Mouse (Mus musculus): Measurements from ENCODE around the gene Abhd2. TPM values are rescaled to one million over a fixed set of nuclear protein-coding genes. Genes with fewer than 3 reads are reported as not detected.

Abhd2 gene
- polyA plus RNA-seq, 1 experiment from 2014 or later = 4.2 TPM

- Histone ChIP-seq H3K36me3 (ENCODE audit: control insufficient read depth, insufficient read depth, low read length) (0 out of 2 replicates have a peak, but pooled peaks cover 3% of the 10 kb centered on the region), H3K9me3 (ENCODE audit: control insufficient read depth, low read length) (no peaks in the 10 kb centered on the region), H3K4me1 (ENCODE audit: control insufficient read depth in 2 of 2, insufficient read depth in 2 of 2, low read length in 2 of 2) (no peaks in the 10 kb centered on the region), H3K27ac (replicated peaks in 1 of 2; ENCODE audit: control insufficient read depth in 1 of 2, insufficient read depth in 1 of 2, low read depth in 2 of 2, low read length in 2 of 2) (no peak overlapping the region), H3K4me3 (ENCODE audit: control insufficient read depth in 1 of 2, insufficient read depth in 1 of 2, low read depth in 1 of 2, low read length in 2 of 2) (no peak overlapping the region), H3K4me2 (ENCODE audit: low read length) (no peak overlapping the region), H3K27me3 (ENCODE audit: control insufficient read depth, insufficient read depth, low read length) (peaks cover 5% of the 10 kb centered on the region; the same call in 1 of the 2 replicates), H3K9ac (ENCODE audit: low read length) (no peak overlapping the region)
- no peak for ATAC-seq (ENCODE audit: insufficient number of reproducible peaks, insufficient read depth, low FRiP score, low read depth)
- WGBS = 50% methylated on average over 4 of the region's 4 CpGs
Observed at GRCm38 (mm10) chr7:79369416-79369815, 96.4 kb downstream of the Abhd2 start.

DNA sequence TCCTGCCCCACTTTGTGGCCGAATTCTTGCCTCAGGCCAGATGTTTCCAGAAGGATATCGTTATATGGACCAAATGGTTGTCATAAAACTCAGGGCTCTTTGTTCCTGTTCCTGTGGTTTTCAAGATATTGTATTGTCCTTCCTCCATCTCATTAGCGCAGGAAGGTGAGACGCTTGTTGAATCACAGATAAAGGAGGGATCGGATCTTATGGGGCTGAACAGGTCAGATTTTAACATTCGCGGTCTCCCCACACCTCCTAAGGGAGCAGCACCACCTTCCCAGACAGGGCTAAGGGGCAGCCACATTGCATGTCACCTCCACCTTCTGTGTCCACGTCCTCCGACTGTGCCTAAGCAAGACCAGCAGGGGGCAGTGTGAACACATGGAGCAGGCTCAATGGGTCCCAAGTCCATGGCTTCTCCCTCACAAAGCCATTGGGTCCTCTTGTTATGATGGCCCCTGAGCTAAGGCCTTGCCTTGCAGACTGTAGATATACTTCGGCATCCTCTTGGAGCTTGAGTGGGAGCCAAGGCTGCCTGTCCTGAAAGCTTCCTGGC is 98.4 kb downstream of the Abhd2 start:
- Histone ChIP-seq H3K4me3 (ENCODE audit: control insufficient read depth in 1 of 2, insufficient read depth in 1 of 2, low read depth in 1 of 2, low read length in 2 of 2) (no peak overlapping the region), H3K27ac (replicated peaks in 1 of 2; ENCODE audit: control insufficient read depth in 1 of 2, insufficient read depth in 1 of 2, low read depth in 2 of 2, low read length in 2 of 2) (no peak overlapping the region), H3K9ac (ENCODE audit: low read length) (no peak overlapping the region), H3K27me3 (ENCODE audit: control insufficient read depth, insufficient read depth, low read length) (no peaks in the 10 kb centered on the region; the same call in 1 of the 2 replicates), H3K9me3 (ENCODE audit: control insufficient read depth, low read length) (no peaks in the 10 kb centered on the region), H3K4me1 (ENCODE audit: control insufficient read depth in 2 of 2, insufficient read depth in 2 of 2, low read length in 2 of 2) (peaks cover 2 to 8% of the 10 kb centered on the region in 2 experiments; a peak in 3 of 4 replicates), H3K4me2 (ENCODE audit: low read length) (no peak overlapping the region), H3K36me3 (ENCODE audit: control insufficient read depth, insufficient read depth, low read length) (no peaks in the 10 kb centered on the region)
- ATAC-seq (ENCODE audit: insufficient number of reproducible peaks, insufficient read depth, low FRiP score, low read depth) = peak; percentile 67; the same call in 1 of the 2 replicates
- WGBS = 40% methylated on average over 10 of the region's 10 CpGs

DNA sequence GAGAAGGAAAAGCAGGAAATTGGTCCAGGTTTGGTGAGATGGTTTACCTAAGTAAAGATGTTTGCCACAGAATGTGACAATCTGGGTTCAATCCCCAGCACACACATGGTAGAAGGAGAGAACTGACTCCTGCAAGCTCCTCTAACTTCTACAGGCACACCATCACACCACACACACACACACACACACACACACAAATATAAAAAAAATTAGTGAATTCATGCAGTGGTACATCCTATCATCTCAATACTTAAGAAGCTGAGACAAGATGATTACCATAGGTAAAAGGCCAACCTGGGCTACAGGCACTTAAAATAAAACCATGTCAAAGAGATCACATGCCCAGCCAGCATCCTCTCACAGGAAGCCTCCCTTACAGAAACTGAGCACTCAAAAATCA is 101.0 kb downstream of the Abhd2 start:
- H3K4me2 ChIP-seq (ENCODE audit: low read length) = no peak overlapping the region
- H3K9ac ChIP-seq (ENCODE audit: low read length) = no peak overlapping the region
- no peaks in the 10 kb centered on the region for H3K36me3 ChIP-seq (ENCODE audit: control insufficient read depth, insufficient read depth, low read length)
- H3K27me3 ChIP-seq (ENCODE audit: control insufficient read depth, insufficient read depth, low read length) = no peaks in the 10 kb centered on the region
- H3K4me1 ChIP-seq (ENCODE audit: control insufficient read depth in 2 of 2, insufficient read depth in 2 of 2, low read length in 2 of 2) = peaks cover 2 to 8% of the 10 kb centered on the region in 2 experiments; a peak in 3 of 4 replicates
- no peak overlapping the region for H3K4me3 ChIP-seq (ENCODE audit: control insufficient read depth in 1 of 2, insufficient read depth in 1 of 2, low read depth in 1 of 2, low read length in 2 of 2)
- no peak overlapping the region for H3K27ac ChIP-seq (replicated peaks in 1 of 2; ENCODE audit: control insufficient read depth in 1 of 2, insufficient read depth in 1 of 2, low read depth in 2 of 2, low read length in 2 of 2)
- ATAC-seq (ENCODE audit: insufficient number of reproducible peaks, insufficient read depth, low FRiP score, low read depth) = no peak
- H3K9me3 ChIP-seq (ENCODE audit: control insufficient read depth, low read length) = no peaks in the 10 kb centered on the region

GRCm38 (mm10) chr7:79375594-79375993 is 102.6 kb downstream of the Abhd2 start:
- no peak for ATAC-seq (ENCODE audit: insufficient number of reproducible peaks, insufficient read depth, low FRiP score, low read depth)
- Histone ChIP-seq H3K9ac (ENCODE audit: low read length) (no peak overlapping the region), H3K4me3 (ENCODE audit: control insufficient read depth in 1 of 2, insufficient read depth in 1 of 2, low read depth in 1 of 2, low read length in 2 of 2) (no peak overlapping the region), H3K36me3 (ENCODE audit: control insufficient read depth, insufficient read depth, low read length) (no peaks in the 10 kb centered on the region), H3K4me2 (ENCODE audit: low read length) (no peak overlapping the region), H3K27ac (replicated peaks in 1 of 2; ENCODE audit: control insufficient read depth in 1 of 2, insufficient read depth in 1 of 2, low read depth in 2 of 2, low read length in 2 of 2) (no peak overlapping the region), H3K4me1 (ENCODE audit: control insufficient read depth in 2 of 2, insufficient read depth in 2 of 2, low read length in 2 of 2) (peaks cover 2 to 8% of the 10 kb centered on the region in 2 experiments; a peak in 3 of 4 replicates), H3K9me3 (ENCODE audit: control insufficient read depth, low read length) (no peaks in the 10 kb centered on the region), H3K27me3 (ENCODE audit: control insufficient read depth, insufficient read depth, low read length) (no peaks in the 10 kb centered on the region)
- 67% methylated on average over 5 of the region's 5 CpGs for WGBS

DNA sequence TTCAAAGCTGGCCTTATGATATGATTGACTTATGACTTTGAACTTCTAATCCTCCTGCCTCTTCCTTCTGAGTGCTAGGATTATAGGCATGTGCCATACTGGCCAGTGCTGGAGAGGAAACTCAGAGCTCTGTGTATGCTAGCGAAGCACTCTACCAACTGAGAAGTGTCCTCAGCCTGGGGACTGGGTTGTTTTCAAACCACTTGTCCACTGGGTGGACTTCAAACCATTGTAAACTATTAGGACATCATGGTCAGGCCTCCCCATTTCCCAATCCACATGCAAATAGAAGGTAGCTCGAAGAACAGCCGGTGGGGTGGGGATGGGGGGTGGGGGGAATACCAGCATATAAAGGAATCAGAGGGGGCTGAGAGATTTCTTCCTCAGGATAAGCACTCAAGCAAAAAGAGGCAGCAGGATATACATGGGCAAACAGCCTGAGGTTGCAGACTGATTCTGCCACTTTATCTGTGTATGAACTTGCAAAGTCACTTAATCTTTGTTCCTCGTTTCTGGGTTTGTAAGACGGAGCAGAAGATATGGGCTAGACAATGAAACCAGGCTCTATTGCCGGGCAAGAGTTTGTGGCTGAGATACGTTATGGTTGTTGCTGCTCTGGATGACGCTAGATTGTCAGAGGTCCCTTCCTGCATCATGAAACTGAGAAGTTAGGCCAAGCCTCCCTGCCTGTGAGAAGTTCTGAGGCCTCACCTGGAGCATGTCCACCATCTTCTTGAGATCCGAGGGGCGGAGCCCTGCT is 103.7 kb downstream of the Abhd2 start:
- Histone ChIP-seq H3K4me1 (ENCODE audit: control insufficient read depth in 2 of 2, insufficient read depth in 2 of 2, low read length in 2 of 2) (peaks cover 2 to 8% of the 10 kb centered on the region in 2 experiments; a peak in 3 of 4 replicates), H3K27me3 (ENCODE audit: control insufficient read depth, insufficient read depth, low read length) (no peaks in the 10 kb centered on the region), H3K27ac (replicated peaks in 1 of 2; ENCODE audit: control insufficient read depth in 1 of 2, insufficient read depth in 1 of 2, low read depth in 2 of 2, low read length in 2 of 2) (no peak overlapping the region), H3K9ac (ENCODE audit: low read length) (no peak overlapping the region), H3K9me3 (ENCODE audit: control insufficient read depth, low read length) (no peaks in the 10 kb centered on the region), H3K4me3 (ENCODE audit: control insufficient read depth in 1 of 2, insufficient read depth in 1 of 2, low read depth in 1 of 2, low read length in 2 of 2) (no peak overlapping the region), H3K4me2 (ENCODE audit: low read length) (no peak overlapping the region), H3K36me3 (ENCODE audit: control insufficient read depth, insufficient read depth, low read length) (no peaks in the 10 kb centered on the region)
- no peak for ATAC-seq (ENCODE audit: insufficient number of reproducible peaks, insufficient read depth, low FRiP score, low read depth)
- WGBS = 80% methylated on average over 10 of the region's 10 CpGs

DNA sequence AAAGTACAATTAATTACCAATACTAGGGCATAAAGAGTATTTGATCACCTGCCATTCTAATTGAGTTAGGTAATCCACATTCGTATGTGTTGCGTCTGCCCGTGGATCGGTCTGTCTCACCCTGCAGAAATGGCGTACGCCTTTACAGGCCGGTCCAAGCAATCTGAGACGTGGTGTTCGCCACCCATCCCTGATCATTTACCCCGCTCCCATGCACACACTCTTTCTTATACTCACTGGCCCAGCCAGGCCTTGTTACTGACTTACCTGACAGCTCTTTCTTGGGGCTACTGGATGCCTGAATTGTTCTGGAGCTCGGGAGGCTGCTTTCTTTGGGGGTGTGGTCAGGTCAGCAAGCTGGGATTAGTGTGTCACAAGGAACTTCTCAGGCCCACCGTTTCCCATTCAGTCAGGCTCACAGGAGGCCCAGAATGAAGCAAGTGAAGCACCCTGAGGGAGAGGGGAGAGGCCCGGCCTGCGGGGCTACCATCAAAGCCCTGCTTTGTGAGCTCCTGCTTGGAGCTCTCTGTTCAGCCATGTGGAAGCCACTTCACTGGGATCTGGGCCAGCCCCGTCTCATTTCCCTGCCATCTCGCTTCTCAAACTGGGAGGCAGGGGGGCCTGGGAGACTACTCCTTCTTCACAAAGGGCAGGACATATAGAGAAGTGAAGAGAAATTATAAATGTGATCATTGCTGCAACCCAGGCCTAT is 113.6 kb downstream of the Abhd2 start, which contains the start of gene Rlbp1:
Gene Rlbp1, minus strand, starts transcription at position 627 of the 712 bp plus-strand sequence.
- H3K27ac ChIP-seq (replicated peaks in 1 of 2; ENCODE audit: control insufficient read depth in 1 of 2, insufficient read depth in 1 of 2, low read depth in 2 of 2, low read length in 2 of 2) = no peak within 1 kb of the TSS
- H3K36me3 ChIP-seq (ENCODE audit: control insufficient read depth, insufficient read depth, low read length) = no peaks in the 10 kb centered on the region
- H3K4me2 ChIP-seq (ENCODE audit: low read length) = no peak within 1 kb of the TSS
- 73% methylated on average over 16 of the region's 16 CpGs for WGBS
- no peak for ATAC-seq (ENCODE audit: insufficient number of reproducible peaks, insufficient read depth, low FRiP score, low read depth)
- no peaks in the 10 kb centered on the region for H3K4me1 ChIP-seq (ENCODE audit: control insufficient read depth in 2 of 2, insufficient read depth in 2 of 2, low read length in 2 of 2)
- peaks cover 3% of the 10 kb centered on the region; the same call in 1 of the 2 replicates for H3K27me3 ChIP-seq (ENCODE audit: control insufficient read depth, insufficient read depth, low read length)
- H3K9me3 ChIP-seq (ENCODE audit: control insufficient read depth, low read length) = no peaks in the 10 kb centered on the region
- H3K9ac ChIP-seq (ENCODE audit: low read length) = no peak within 1 kb of the TSS
- no peak within 1 kb of the TSS for H3K4me3 ChIP-seq (ENCODE audit: control insufficient read depth in 1 of 2, insufficient read depth in 1 of 2, low read depth in 1 of 2, low read length in 2 of 2)

- H3K36me3 ChIP-seq (ENCODE audit: control insufficient read depth, insufficient read depth, low read length) = no peaks in the 10 kb centered on the region
- ATAC-seq (ENCODE audit: insufficient number of reproducible peaks, insufficient read depth, low FRiP score, low read depth) = no peak
- WGBS = 68% methylated on average over 8 of the region's 8 CpGs
- no peak overlapping the region for H3K27ac ChIP-seq (replicated peaks in 1 of 2; ENCODE audit: control insufficient read depth in 1 of 2, insufficient read depth in 1 of 2, low read depth in 2 of 2, low read length in 2 of 2)
- H3K9ac ChIP-seq (ENCODE audit: low read length) = no peak overlapping the region
- H3K4me2 ChIP-seq (ENCODE audit: low read length) = no peak overlapping the region
- H3K4me3 ChIP-seq (ENCODE audit: control insufficient read depth in 1 of 2, insufficient read depth in 1 of 2, low read depth in 1 of 2, low read length in 2 of 2) = no peak overlapping the region
- H3K9me3 ChIP-seq (ENCODE audit: control insufficient read depth, low read length) = no peaks in the 10 kb centered on the region
- no peaks in the 10 kb centered on the region for H3K4me1 ChIP-seq (ENCODE audit: control insufficient read depth in 2 of 2, insufficient read depth in 2 of 2, low read length in 2 of 2)
- H3K27me3 ChIP-seq (ENCODE audit: control insufficient read depth, insufficient read depth, low read length) = peaks cover 3% of the 10 kb centered on the region; the same call in 1 of the 2 replicates
Observed at GRCm38 (mm10) chr7:79387140-79387539, 114.1 kb downstream of the Abhd2 start.

All from heart, embryonic 14.5 days (tissue).